Mouse (Mus musculus): ENCODE data around the gene Ngef. TPM values are rescaled to one million over a fixed set of nuclear protein-coding genes. Genes with fewer than 3 reads are reported as not detected.
"Not testable (repeated sequence)": the region's sequence is repeated elsewhere in the genome, so short reads cannot be mapped to it uniquely, and the experiment has no call there.

Gene Ngef
- total RNA-seq, 2 experiments from 2014 or later = not detected

GRCm38 (mm10) chr1:87493542-87493941 lies 80.1 kb downstream of the Ngef start:
- ATAC-seq (replicated peaks; ENCODE audit: low FRiP score, low TSS enrichment, poor library complexity, severe bottlenecking) = no peak

GRCm38 (mm10) chr1:87492285-87492684 lies 81.4 kb downstream of the Ngef start:
- ATAC-seq (replicated peaks; ENCODE audit: low FRiP score, low TSS enrichment, poor library complexity, severe bottlenecking) = no peak

- ATAC-seq (replicated peaks; ENCODE audit: low FRiP score, low TSS enrichment, poor library complexity, severe bottlenecking) = no peak
These were observed 87.3 kb downstream of the Ngef start for GRCm38 (mm10) chr1:87486386-87486785.

DNA sequence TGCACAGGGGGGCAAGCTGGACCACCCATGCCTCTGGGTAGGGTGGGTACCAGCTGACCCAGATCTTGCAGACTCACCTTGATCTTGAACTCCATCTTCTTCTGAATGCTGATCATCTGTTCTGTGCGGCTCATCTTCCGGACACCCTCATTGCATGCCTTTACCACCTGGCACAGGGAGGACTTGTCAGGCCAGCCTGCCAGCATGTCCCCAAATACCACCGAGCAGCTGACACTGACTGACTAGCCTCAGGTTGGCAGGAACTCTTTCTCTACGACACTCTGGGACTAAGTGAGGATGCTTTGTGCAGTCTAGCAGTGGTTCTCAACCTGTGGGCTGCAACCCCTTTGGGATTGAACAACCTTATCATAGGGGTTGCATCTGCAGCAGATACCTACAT lies 91.1 kb downstream of the Ngef start:
- no peak for ATAC-seq (replicated peaks; ENCODE audit: low FRiP score, low TSS enrichment, poor library complexity, severe bottlenecking)

DNA sequence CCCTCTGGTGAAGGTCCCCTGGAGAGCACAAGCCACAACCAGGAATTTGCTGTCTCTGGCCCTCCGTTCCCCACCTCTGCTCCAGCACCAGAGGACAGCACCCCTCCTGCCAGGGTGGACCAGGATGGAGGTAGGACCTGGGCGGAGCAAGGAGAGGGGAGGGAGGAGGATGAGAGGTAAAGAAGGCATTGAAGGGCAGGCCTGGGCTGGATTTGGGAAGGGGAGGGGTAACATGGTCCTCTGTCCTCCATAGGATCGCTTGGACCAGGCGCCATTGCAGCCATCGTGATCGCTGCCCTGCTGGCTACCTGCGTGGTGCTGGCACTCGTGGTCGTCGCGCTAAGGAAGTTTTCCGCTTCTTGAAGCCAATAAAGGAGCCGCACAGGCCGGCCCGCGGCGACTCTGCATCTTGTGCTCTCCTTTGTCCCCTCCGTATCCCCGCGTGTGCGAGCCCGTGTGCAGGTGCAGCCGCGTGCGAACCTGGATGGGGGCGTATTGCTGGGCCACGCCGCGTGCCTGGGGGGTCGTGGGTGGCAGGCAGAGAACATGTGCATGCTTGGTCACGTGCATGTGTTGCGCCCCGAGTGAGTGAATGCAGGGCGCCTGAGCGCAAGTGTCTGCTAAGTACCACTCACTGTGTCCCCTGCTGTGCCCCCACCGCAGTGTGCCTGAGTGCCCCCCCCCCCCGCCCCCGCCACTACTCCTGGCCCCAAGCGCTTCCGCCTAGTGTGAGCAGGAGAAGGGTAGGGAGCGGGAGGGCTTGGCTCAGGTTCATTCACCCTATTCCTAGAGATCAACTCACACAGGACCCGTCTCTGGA lies 98.4 kb downstream of the Ngef start:
- no peak for ATAC-seq (replicated peaks; ENCODE audit: low FRiP score, low TSS enrichment, poor library complexity, severe bottlenecking)

- no peak for ATAC-seq (replicated peaks; ENCODE audit: low FRiP score, low TSS enrichment, poor library complexity, severe bottlenecking)
These were observed 101.1 kb downstream of the Ngef start for GRCm38 (mm10) chr1:87472576-87472975.

DNA sequence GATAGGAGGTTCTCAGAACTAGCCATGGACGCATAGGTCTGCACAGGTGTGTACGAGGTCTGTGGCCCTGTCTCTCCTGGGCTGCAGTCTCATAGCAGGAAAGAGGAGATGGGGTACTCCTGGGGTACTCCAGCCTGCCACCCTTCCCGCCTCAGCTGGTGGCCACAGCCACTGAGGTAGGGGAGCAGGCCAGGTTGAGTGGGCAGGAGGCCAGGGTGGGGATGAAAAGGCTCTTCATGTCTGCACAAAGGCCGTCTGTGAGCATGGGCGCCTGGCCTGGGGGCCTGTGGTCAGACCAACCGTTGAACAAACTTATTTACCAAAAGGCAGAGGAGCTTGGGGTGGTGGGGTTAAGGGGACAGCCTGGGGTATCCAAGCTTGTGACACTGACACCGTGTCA lies 101.8 kb downstream of the Ngef start:
- ATAC-seq (replicated peaks; ENCODE audit: low FRiP score, low TSS enrichment, poor library complexity, severe bottlenecking) = no peak

- ATAC-seq (replicated peaks; ENCODE audit: low FRiP score, low TSS enrichment, poor library complexity, severe bottlenecking) = not testable (repeated sequence)
These were observed 103.7 kb downstream of the Ngef start, which contains the start of gene Snorc for GRCm38 (mm10) chr1:87469971-87470370. TSS of gene Snorc (plus strand) at chr1:87470271.

DNA sequence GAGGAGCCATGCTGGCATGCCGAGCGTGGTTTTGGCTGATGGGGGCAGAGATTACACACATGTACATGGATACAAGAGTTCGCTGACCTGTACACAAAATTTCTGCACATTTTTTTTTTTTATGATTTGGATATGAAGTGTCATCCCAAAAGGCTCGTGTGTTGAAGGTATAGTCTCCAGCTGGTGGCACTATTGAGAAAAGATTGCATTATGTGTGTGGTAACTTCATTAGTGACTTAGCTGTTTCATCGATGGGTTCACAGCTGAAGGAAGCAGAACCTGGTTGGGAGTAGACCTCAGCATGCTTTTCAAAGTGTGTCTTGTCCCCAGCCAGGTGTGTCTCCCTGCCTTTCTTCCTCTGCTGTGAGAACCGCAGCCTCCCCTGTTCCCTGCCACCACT lies 105.3 kb downstream of the Ngef start:
- no peak for ATAC-seq (replicated peaks; ENCODE audit: low FRiP score, low TSS enrichment, poor library complexity, severe bottlenecking)

DNA sequence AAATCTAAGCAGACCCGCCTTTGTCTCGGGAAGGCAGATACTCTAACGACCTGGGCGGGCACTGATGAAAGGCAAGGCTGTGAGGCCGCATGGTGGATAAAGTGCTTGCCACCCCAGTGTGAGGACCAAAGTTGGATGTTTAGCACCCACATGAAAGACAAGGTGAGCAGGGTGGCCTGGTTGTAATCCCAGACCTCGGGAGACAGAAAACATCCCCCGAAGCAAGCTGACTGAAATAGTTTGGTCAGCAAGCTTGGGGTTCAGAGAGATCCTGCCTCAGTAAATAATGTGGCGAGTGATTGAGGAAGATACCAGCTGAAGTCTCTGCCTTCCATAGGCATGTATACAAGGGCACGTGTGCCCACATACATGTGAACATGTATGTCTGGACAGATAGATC lies 106.2 kb downstream of the Ngef start:
- 0 out of 2 replicates have a peak, but pooled peaks have one; percentile 37 for ATAC-seq (replicated peaks; ENCODE audit: low FRiP score, low TSS enrichment, poor library complexity, severe bottlenecking)

DNA sequence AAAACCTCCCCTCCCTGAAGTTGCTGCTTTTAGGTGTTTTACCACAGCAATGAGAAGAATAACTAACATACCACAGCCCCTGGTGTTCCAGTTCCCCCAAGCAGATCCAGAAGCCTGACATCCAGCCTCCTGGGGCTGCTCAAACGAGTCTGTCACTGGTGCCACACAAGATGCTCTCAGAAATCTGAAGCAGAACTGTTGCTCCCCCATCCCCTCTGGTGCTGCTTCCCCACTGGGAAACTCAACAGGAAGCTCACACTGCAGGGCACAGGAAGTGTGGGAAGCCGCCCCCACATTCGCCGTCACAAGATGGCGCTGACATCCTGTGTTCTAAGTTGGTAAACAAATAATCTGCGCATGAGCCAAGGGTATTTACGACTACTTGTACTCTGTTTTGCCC lies 113.8 kb downstream of the Ngef start:
- not testable (repeated sequence) for ATAC-seq (replicated peaks; ENCODE audit: low FRiP score, low TSS enrichment, poor library complexity, severe bottlenecking)

DNA sequence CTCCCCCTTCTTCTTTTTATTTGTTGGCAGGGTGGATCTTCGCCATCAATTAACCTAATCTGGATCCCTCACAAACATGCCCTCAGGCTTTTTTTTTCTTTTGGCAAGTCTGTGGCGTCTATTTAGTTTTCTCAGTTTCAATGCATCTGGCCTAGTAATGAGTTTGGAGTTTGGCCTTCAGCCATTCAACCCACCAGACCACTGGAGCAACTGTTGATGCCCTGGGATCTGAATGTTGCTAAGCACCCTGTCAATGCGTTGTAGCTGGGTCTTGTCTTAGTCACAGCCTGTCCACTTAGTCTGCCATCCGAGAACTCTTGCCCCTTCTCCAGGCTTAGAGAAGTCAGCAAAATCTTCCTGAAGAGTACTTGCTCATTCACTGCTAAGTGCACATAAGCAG lies 115.6 kb downstream of the Ngef start:
- no peak for ATAC-seq (replicated peaks; ENCODE audit: low FRiP score, low TSS enrichment, poor library complexity, severe bottlenecking)

DNA sequence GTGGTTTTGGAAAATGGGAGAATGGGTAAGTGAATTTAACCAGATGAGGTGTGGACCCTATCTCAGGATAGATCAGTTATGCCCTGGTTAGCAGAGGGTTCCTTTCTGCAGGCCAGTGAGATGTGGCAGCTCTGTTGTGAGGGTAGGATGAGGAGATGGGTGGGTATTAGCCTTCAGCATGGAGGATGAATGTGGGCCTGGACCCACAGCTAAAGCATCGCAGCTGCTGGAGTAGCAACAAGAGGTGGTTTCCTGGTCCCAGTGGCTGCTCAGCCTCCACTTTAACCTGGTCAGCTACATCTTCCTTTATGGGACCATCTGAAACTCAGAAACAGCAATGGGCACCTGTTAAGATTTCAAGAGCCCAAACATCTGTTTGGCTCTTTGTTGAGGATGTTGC lies 117.2 kb downstream of the Ngef start:
- no peak for ATAC-seq (replicated peaks; ENCODE audit: low FRiP score, low TSS enrichment, poor library complexity, severe bottlenecking)

DNA sequence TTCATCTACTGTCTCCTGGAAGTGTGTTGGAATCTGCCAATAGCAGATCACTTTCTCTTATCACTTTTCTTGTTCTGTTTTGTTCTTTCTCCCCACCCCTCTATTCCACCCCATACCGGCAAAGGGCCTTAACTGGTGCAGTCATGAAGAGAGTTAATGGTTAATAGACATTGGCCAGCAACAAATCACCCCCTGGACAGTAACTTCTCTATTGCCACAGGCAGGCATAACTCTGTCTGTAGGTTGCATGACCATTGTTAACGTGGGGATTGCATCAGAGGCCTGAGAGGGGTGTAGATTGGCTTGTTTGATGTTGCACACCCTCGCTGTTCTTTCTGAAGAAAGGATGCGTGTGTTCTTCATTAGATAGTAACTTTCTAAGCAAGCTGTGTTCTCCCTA lies 124.2 kb downstream of the Ngef start:
- ATAC-seq (replicated peaks; ENCODE audit: low FRiP score, low TSS enrichment, poor library complexity, severe bottlenecking) = no peak

DNA sequence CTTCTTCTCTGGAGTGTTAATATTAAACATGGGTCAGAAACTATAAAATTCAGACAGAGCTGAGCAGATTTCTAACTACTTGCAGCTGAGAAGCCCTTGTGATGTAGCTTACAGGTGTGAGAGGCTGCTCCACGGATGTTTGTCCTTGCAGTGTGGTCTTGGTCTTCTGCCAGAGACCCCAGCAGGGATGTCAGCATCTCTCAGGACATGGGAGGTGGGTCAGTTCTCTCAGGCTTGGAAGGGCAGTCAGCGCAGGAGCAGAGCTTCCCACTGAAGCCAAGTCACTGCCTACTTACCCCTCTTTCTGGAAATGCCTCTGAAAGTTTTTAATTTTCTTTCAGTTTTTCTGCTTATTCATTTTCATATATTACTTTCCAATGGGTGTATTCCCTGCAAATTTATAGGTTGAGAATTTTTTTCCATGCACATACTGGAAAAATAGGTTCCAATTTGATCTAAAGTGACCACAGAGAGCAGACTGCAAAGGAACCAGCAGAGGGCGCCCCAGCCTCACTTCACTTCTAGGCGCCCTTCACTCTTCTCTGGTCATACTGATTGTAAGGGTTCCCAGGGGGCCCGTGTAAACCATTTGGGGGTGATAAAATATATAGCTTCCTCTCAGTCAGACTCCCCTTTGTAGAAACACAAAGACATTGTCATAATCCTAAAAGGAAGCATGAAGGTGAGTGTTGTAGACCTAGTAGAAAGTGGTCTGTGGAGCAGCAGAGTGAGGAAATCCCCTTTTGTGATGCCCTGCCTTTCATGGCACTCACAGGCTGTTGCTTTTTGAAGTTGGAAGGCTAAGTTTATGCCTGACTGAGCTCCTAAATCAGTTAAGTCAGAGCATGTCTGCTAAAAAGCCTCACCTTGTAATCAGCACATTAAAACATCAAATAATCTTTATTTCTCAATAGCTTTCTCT lies 126.2 kb downstream of the Ngef start:
- peak; percentile 70; the same call in 1 of the 2 replicates for ATAC-seq (replicated peaks; ENCODE audit: low FRiP score, low TSS enrichment, poor library complexity, severe bottlenecking)

DNA sequence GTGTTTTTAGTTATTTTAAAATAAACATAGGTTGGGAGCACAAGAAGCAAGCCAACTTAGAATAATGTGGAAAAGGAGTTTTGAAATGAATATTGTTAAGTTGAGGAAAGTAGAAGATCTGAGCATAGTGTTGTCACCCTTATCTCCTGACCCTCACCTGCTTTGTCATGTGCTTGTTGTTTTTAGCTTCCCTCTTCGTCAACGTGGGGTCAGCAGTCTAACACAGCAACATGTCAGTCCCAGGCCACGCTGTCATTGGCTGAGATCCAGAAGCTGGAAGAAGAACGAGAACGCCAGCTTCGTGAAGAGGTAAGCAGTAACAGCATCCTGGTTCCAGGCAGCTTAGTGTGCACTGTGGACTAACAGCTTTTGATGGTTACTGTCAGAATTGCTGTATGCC lies 137.1 kb downstream of the Ngef start:
- no peak for ATAC-seq (replicated peaks; ENCODE audit: low FRiP score, low TSS enrichment, poor library complexity, severe bottlenecking)

- ATAC-seq (replicated peaks; ENCODE audit: low FRiP score, low TSS enrichment, poor library complexity, severe bottlenecking) = no peak
These were observed 138.5 kb downstream of the Ngef start for GRCm38 (mm10) chr1:87435125-87435524.

All from megakaryocyte-erythroid progenitor cell, adult 5-6 weeks (primary cell).